Mouse (Mus musculus) kidney, embryonic 16.5 days (tissue): Measurements from ENCODE around the gene Brat1. TPM values are rescaled to one million over a fixed set of nuclear protein-coding genes. Genes with fewer than 3 reads are reported as not detected.

Experiments used
- ATAC-seq: fragments of 200-750 bp; cut with Nextera tagmentation; 2 replicates; pipeline ENCODE4 v1.8.0; 2017; ENCODE audit warnings: moderate TSS enrichment; ENCODE audit not compliant: low FRiP score, low TSS enrichment
- H3K27ac ChIP-seq: fragments of 300-500 bp; sonication (generic); 2 replicates; pipeline ENCODE4 v1.5.1; 2014; ENCODE audit warnings: low read length
- H3K27me3 ChIP-seq: fragments of 300-500 bp; sonication (generic); 2 replicates; pipeline ENCODE4 v1.6.1; 2014; ENCODE audit warnings: low read length, control low read depth, mixed read lengths; ENCODE audit not compliant: insufficient read depth
- H3K36me3 ChIP-seq: fragments of 300-500 bp; sonication (generic); 2 replicates; pipeline ENCODE4 v1.6.1; 2014; ENCODE audit warnings: low read length, control low read depth, mixed read lengths; ENCODE audit not compliant: insufficient read depth
- H3K4me1 ChIP-seq: fragments of 300-500 bp; sonication (generic); 2 replicates; pipeline ENCODE4 v1.6.1; 2014; ENCODE audit warnings: low read length, control low read depth, mixed read lengths; ENCODE audit not compliant: insufficient read depth
- H3K4me2 ChIP-seq: fragments of 300-500 bp; sonication (generic); replicated peaks from 2 replicates; pipeline ENCODE4 v1.6.1; 2014; ENCODE audit warnings: low read depth, low read length
- H3K4me3 ChIP-seq: fragments of 300-500 bp; sonication (generic); 2 replicates; pipeline ENCODE4 v1.5.1; 2014; ENCODE audit warnings: mild to moderate bottlenecking, low read length
- H3K9ac ChIP-seq: fragments of 300-500 bp; sonication (generic); replicated peaks from 2 replicates; pipeline ENCODE4 v1.6.1; 2014; ENCODE audit warnings: low read length
- H3K9me3 ChIP-seq: fragments of 300-500 bp; sonication (generic); 2 replicates; pipeline ENCODE4 v1.6.1; 2016; ENCODE audit warnings: low read length, control low read depth
- WGBS: fragments of 180-500 bp; shearing (Covaris S2); extraction: QIAGEN DNeasy Blood & Tissue Kit; methylation state at CpG from one replicate; pipeline ENCODE4 v1.1.7; 2014; 5-methylcytosine and 5-hydroxymethylcytosine counted together
- polyA plus RNA-seq: library from polyadenylated mRNA; unstranded; fragments of >200 nt; fragmentation: Nextera tagmentation; extraction: Ambion mirVana; gene quantifications from 2 replicates; pipeline ENCODE4 v1.2.1, GENCODE M21; 2015

The Brat1 gene
- polyA plus RNA-seq, 1 experiment from 2014 or later: 30.9 TPM

GRCm38 (mm10) chr5:140720773-140721172, 16.0 kb downstream of the Brat1 start:
- Histone ChIP-seq H3K9ac (no peak overlapping the region), H3K36me3 (peaks cover 41% of the 10 kb centered on the region)

GRCm38 (mm10) chr5:140722121-140722520, 17.3 kb downstream of the Brat1 start:
- WGBS: 75% methylated on average over 3 of the region's 3 CpGs
- peaks cover 28% of the 10 kb centered on the region for H3K36me3 ChIP-seq
- ATAC-seq: no peak

More at GRCm38 (mm10) chr5:140720773-140721172, 16.0 kb downstream of the Brat1 start:
- Histone ChIP-seq H3K4me2 (no peak overlapping the region), H3K9me3 (peaks cover 6% of the 10 kb centered on the region), H3K27ac (no peak overlapping the region), H3K4me3 (no peak overlapping the region), H3K4me1 (no peaks in the 10 kb centered on the region), H3K27me3 (no peaks in the 10 kb centered on the region)
- no peak for ATAC-seq
- WGBS: 81% methylated on average over 7 of the region's 7 CpGs

GRCm38 (mm10) chr5:140723822-140724221, 19.0 kb downstream of the Brat1 start, which contains the start of gene Amz1:
Gene Amz1, plus strand, starts transcription at chr5:140724127.
- H3K36me3 ChIP-seq: peaks cover 11% of the 10 kb centered on the region
- H3K27me3 ChIP-seq: no peaks in the 10 kb centered on the region
- 79% methylated on average over 13 of the region's 13 CpGs for WGBS
- H3K9me3 ChIP-seq: peaks cover 6% of the 10 kb centered on the region
- no peak within 1 kb of the TSS for H3K4me2 ChIP-seq
- no peak within 1 kb of the TSS for H3K4me3 ChIP-seq
- H3K27ac ChIP-seq: no peak within 1 kb of the TSS
- ATAC-seq: no peak
- no peaks in the 10 kb centered on the region for H3K4me1 ChIP-seq
- H3K9ac ChIP-seq: no peak within 1 kb of the TSS

More at GRCm38 (mm10) chr5:140722121-140722520, 17.3 kb downstream of the Brat1 start:
- Histone ChIP-seq H3K9ac (no peak overlapping the region), H3K4me1 (no peaks in the 10 kb centered on the region), H3K4me3 (no peak overlapping the region), H3K27ac (no peak overlapping the region), H3K4me2 (no peak overlapping the region), H3K9me3 (peaks cover 6% of the 10 kb centered on the region), H3K27me3 (no peaks in the 10 kb centered on the region)

GRCm38 (mm10) chr5:140726062-140726839, 21.4 kb downstream of the Brat1 start:
- H3K4me1 ChIP-seq: no peaks in the 10 kb centered on the region
- H3K4me2 ChIP-seq: no peak overlapping the region
- no peaks in the 10 kb centered on the region for H3K36me3 ChIP-seq
- no peaks in the 10 kb centered on the region for H3K9me3 ChIP-seq
- 77% methylated on average over 7 of the region's 7 CpGs for WGBS
- H3K27ac ChIP-seq: no peak overlapping the region
- no peaks in the 10 kb centered on the region for H3K27me3 ChIP-seq
- H3K9ac ChIP-seq: no peak overlapping the region
- no peak for ATAC-seq
- H3K4me3 ChIP-seq: no peak overlapping the region

GRCm38 (mm10) chr5:140726946-140727740, 22.3 kb downstream of the Brat1 start:
- H3K4me2 ChIP-seq: no peak overlapping the region
- H3K4me1 ChIP-seq: no peaks in the 10 kb centered on the region
- H3K27me3 ChIP-seq: no peaks in the 10 kb centered on the region
- ATAC-seq: no peak
- no peaks in the 10 kb centered on the region for H3K9me3 ChIP-seq
- H3K4me3 ChIP-seq: no peak overlapping the region
- H3K27ac ChIP-seq: no peak overlapping the region
- 83% methylated on average over 17 of the region's 17 CpGs for WGBS
- H3K9ac ChIP-seq: no peak overlapping the region
- no peaks in the 10 kb centered on the region for H3K36me3 ChIP-seq

- no peaks in the 10 kb centered on the region for H3K9me3 ChIP-seq
- no peak overlapping the region for H3K27ac ChIP-seq
- no peak overlapping the region for H3K9ac ChIP-seq
- no peak overlapping the region for H3K4me2 ChIP-seq
- ATAC-seq: no peak
- no peak overlapping the region for H3K4me3 ChIP-seq
- H3K4me1 ChIP-seq: peaks cover 9% of the 10 kb centered on the region
- H3K36me3 ChIP-seq: no peaks in the 10 kb centered on the region
- 84% methylated on average over 11 of the region's 11 CpGs for WGBS
- H3K27me3 ChIP-seq: peaks cover 10% of the 10 kb centered on the region; the same call in 1 of the 2 replicates
These were observed 26.4 kb downstream of the Brat1 start for GRCm38 (mm10) chr5:140731040-140731797.

GRCm38 (mm10) chr5:140732195-140732594, 27.4 kb downstream of the Brat1 start:
- H3K36me3 ChIP-seq: no peaks in the 10 kb centered on the region
- H3K4me1 ChIP-seq: peaks cover 9% of the 10 kb centered on the region
- H3K27ac ChIP-seq: no peak overlapping the region
- no peak overlapping the region for H3K4me3 ChIP-seq
- peaks cover 14% of the 10 kb centered on the region; the same call in 1 of the 2 replicates for H3K27me3 ChIP-seq
- 65% methylated on average over 4 of the region's 4 CpGs for WGBS
- ATAC-seq: no peak
- no peak overlapping the region for H3K4me2 ChIP-seq
- no peaks in the 10 kb centered on the region for H3K9me3 ChIP-seq
- H3K9ac ChIP-seq: no peak overlapping the region

- Histone ChIP-seq H3K27ac (peak overlapping the region; percentile 25; the same call in 1 of the 2 replicates), H3K4me3 (no peak overlapping the region), H3K36me3 (no peaks in the 10 kb centered on the region), H3K27me3 (peaks cover 18% of the 10 kb centered on the region; the same call in 1 of the 2 replicates), H3K4me2 (no peak overlapping the region), H3K9me3 (no peaks in the 10 kb centered on the region), H3K9ac (no peak overlapping the region), H3K4me1 (peaks cover 9% of the 10 kb centered on the region)
- WGBS: 59% methylated on average over 3 of the region's 3 CpGs
- no peak for ATAC-seq
These were observed 28.5 kb downstream of the Brat1 start for GRCm38 (mm10) chr5:140733336-140733735.

GRCm38 (mm10) chr5:140735297-140735696, 30.5 kb downstream of the Brat1 start:
- WGBS: under 1% methylated on average over 22 of the region's 22 CpGs
- Histone ChIP-seq H3K9ac (peak overlapping the region; percentile 62), H3K9me3 (no peaks in the 10 kb centered on the region), H3K27me3 (peaks cover 18% of the 10 kb centered on the region; the same call in 1 of the 2 replicates), H3K36me3 (no peaks in the 10 kb centered on the region), H3K4me3 (peak overlapping the region; percentile 41), H3K4me2 (peak overlapping the region; percentile 76), H3K27ac (no peak overlapping the region), H3K4me1 (peaks cover 16% of the 10 kb centered on the region)
- 0 out of 2 replicates have a peak, but pooled peaks have one; percentile 24 for ATAC-seq
